Mouse (Mus musculus) retina, postnatal 1 day (tissue): ENCODE measurements around the gene Txnrd2.
A peak's percentile ranks its signal among the peaks of the same experiment; 100 is the strongest.

Source experiments
- DNase-seq: peaks from one replicate; pipeline ENCODE4 v3.0.0-alpha.2; 2012

Gene Txnrd2

DNA sequence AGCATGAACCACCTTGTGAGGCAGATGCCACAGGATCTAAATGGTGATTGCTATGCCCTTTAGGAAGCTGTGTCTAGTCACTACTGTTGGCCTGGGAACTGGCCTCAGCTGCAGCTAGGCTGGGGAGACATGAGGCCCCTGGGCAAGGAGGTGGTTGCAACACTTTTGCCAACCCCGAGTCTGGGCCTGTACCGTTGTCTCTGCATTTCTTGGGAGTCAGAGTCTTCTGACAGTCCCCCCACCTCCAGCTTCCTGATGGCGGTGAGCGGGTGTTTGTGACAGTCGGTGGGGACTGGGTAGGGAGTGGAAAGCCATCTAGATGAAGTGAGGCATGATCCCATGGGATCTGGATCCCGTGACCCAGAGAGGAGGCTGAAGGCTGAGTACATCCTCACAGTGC is 29.2 kb downstream of the Txnrd2 start:
- no peak for DNase-seq

DNA sequence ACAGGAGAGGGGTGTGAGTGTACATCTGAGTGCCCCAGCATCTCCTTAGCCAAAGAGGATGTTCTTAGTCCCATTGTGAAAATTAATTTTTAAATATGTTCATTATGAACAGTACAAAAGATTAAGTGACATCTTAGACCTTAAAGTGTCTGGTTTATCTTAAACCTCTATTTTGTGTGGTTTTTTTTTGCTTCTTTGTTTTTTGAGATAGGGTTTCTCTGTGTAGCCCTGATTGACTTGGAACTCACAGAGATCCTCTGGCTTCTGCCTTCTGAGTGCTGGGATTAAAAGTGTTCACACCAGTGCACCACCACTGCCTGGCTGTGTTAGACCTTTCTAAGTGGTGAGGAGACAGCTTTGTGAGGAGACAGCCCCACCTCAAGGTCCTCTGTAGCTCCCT is 32.5 kb downstream of the Txnrd2 start:
- DNase-seq, result no peak

DNA sequence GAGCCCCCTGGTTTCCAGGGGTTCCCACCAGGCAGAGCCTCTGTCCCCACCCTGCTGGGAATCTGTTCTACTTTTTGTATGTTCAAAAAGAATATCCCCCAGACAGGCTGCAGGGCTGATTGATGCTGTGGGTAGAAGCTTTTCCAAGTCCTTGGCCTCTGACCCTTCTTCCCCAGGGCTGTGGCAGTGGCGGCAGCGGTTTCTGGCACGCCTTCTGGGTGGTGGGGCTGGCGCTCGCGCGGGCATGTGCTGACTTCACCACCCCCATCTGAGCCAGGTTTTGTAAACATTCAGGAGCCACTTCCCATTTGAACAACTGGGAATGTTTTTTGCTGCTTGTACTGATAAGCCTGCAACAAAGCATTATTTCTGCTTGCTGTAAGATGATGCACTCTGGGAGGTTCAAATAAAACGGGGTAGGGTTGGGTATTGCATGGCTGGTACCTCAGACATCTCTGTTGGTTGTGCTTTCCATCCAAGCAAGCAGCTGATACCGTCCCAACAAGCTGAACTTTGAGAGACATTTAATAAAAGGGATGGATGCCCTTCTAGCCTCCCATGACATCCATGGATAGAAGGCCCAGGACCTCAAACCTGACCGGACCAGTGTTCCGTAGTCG is 33.3 kb downstream of the Txnrd2 start:
- DNase-seq, result peak; percentile 35

DNA sequence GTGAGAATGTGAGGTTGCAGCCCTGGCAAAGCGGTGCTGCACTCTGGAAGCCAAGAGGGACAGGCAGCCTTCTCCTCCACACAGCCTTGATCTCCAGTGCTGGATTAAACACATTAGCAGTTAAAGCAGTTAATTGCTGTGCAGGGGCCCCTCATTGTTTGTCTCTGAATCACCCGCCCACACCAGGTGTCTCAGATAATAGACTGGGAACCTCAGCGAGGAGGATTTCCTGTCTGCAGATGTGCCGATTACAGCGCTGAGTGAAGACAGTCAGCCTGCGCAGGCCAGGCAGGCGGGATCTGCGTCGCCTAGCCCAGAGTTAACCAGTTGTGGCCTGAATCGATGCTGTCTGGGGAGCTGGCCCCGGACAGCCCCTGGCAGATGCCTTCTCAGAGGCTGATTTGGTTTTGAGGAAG is 33.8 kb downstream of the Txnrd2 start:
- peak; percentile 86 for DNase-seq

DNA sequence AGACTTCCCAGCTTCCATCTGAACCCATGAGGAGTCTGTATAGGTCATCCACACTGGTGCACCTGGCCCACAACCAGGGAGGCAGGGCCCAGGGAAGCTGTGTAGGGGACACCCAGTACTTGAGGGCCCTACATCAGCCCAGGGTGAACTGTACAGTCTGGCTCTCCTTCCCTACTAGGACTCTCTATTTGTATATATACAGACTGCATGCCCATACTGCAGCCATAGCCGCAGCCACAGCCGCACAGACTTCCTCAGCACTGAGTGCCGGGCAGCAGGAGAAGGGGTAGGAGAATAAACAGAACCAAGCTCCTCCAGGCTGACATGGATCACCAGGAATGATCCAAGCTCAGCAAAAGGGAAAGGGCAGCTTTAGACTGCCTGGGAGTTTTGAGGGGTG is 34.6 kb downstream of the Txnrd2 start:
- DNase-seq, result no peak

DNA sequence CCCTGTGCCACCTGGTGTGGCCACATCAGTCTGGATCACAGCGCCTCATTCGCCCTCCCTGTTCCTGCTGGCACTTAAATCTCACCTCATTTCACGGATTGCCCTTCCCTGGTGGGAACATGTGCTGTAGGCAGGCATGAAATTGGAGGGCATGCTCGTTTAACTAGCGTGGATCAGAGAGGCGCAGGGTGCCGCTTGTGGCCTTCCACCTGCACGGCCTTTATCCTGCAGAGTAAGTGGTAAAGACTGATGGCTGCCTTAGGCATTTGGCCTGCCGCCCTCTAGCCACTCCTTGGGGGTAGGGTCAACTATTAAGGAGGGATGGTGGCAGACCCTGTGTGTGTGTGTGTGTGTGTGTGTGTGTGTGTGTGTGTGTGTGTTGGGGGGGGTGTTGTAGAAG is 35.8 kb downstream of the Txnrd2 start:
- DNase-seq, result no peak

DNA sequence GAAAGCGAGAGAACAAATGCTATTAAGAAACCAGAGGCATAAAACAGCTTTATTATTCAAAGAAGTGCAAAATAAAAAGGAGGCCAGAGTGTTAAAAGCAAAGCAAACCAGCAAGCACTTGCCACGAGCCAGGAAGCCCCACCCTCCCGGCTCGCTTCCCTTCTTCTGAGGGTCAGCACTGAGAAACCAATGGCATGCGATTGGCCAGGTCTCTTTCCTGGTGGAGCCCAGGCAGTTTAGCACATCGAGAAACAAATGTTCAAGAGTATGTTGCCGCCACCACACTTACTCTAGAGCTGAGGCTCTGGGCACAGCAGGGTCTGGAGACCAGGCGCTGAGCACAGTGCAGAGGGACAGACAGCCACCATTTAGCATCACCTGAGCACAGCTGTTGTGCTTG is 36.4 kb downstream of the Txnrd2 start:
- no peak for DNase-seq

DNA sequence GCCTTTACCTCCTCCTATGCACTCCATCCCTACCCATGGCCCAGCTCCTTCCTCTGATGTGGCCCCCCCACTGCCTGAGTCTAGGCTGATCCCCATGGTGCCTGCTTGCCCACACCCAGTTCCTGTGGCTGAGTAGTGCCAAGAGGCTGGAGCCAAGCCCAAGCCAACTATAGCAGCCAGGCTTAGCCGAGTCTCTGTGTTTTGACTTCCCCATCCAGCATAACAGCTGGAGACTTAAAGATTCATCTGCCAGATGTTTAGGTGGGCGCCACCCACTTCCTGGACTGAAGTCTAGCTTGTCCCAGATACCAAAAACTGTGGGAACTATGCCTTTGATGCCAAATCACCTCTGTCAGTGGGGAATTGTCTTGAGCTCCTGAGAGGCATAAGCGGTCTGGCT is 38.1 kb downstream of the Txnrd2 start:
- no peak for DNase-seq

DNA sequence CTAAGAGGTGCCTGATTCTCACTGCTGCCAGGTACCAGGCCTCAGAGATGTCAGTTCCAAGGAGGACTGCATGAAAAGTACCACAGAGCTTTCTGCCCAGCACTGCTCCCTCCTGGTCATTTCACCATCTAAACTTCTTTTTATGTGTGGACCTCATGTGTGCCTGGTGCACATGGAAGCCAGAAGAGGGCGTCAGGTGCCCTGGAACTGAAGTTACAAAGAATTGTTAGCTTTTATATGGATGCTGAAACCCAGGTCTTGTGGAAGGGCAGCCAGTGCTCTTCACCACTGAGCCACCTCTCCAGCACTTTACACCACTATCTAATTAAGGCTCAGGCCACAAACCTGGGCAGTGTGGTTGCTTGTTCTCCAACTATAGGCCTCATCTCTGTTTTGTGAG is 44.6 kb downstream of the Txnrd2 start:
- no peak for DNase-seq

DNA sequence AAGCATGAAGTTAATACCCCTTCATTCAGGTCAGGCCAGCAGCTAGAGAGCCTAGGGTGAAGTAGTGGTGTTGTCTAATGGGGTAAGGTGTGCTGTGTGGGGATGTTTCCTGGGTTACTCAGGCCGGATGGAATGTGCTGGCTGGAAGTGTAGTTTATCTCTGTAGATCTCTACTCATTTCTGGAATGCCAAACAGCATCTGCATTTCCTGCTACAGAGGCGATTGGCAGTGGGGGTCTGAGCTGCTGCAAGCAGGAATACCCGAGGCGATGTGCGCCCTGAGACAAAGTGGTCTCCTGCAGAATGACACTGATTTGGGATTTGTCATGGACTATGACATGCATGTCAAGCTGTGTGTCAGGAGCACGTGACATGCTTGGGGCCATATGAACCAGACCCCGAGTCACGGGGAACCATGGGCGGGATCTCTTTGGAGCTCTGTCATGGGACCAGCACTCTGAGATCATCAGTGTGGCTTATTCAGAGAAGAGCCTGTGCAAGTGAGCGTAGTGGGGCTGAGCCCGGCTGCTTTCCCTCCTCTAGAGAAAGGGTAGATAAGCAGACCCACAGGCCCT is 45.3 kb downstream of the Txnrd2 start:
- DNase-seq, result peak; percentile 47

DNA sequence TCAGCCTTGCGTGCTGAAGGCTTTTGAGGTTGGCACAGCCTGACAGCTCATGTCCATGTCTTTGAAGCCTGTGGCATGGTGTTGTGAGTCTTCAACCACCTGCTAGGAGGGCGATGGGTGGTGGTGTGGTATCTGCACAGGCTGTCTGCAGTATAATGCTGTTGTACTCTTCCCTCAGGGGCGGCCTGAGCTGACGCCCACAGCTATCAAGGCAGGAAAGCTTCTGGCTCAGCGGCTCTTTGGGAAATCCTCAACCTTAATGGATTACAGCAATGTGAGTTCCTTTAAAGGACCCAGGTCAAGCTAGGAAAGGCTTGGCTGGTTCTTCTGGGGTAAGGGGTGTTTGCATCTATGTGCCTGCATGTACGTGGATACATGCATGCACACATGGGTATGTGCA is 45.8 kb downstream of the Txnrd2 start:
- no peak for DNase-seq

DNA sequence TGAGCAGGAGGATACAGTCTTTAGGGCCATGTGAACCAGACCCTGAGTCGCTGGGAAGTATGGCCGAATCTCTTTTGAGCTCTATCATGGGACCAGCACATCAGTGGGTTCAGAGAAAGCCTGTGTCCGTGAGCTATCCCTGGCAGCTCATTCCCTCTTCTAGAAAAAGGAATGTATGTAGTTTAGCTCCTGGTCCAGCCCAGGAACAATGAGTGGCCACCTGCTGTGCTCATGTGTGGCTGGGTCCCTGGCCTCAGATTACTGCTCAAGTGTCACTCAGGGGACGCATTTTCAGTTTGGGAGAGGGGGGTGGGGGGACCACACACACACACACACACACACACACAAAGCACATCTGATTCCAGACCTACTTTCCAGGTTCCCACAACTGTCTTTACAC is 46.2 kb downstream of the Txnrd2 start:
- DNase-seq, result peak; percentile 64

DNA sequence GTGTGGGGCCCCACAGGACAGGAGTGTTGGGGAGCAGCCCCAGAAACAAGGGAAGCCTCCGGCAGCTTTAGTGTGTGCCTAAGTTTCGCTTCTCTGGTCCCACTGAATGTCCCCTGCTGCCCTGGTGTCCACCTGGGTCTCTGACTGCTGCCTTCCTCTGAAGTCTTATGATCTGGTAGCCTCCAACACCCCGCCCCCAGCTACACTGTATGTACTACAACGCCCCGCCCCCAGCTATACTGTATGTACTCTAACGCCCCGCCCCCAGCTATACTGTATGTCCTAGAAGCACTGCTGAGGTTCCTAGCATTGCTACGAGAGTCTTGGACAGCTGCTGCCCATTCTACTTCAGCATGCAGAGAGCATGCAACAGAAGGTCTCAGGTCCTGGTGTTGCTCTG is 46.8 kb downstream of the Txnrd2 start:
- DNase-seq, result no peak

DNA sequence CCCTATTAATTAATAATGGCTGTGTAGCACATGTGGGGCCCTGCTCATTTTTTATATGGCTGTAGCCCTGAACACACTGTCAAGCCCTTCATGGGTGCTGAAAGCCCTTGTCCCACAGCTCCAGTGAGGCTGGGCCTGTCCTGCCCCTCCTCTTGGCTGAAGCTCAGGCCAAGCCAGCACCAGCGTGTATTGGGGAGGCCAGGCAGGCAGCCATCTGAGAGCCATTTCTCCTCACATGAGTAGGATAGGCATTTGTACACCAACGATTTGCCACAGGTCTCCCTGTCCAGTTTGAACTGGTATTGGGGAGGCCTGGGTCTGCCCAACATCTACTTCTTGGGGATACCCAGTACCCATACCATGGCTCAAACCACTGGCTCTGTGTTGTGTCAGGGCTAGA is 47.8 kb downstream of the Txnrd2 start:
- no peak for DNase-seq

DNA sequence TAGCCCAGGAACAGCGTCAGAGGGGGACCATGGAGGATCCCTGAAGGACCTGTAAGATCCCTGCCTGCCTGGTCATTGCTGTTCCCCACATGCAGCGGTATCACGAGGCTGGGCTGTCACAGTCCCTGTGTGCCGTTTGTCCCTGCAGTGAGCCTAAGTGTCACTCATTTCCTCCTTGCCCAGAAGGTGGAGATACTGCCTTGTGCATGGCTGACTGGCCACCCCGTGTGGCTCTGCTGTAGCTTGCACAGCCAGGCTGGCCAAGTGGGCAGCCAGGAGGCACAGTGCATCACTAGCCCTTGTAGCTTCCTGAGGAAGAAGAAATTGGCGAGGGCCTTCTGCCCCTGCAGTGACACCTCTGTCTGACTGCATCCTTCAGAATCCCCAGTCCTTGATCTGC is 51.8 kb downstream of the Txnrd2 start:
- peak; percentile 31 for DNase-seq

DNA sequence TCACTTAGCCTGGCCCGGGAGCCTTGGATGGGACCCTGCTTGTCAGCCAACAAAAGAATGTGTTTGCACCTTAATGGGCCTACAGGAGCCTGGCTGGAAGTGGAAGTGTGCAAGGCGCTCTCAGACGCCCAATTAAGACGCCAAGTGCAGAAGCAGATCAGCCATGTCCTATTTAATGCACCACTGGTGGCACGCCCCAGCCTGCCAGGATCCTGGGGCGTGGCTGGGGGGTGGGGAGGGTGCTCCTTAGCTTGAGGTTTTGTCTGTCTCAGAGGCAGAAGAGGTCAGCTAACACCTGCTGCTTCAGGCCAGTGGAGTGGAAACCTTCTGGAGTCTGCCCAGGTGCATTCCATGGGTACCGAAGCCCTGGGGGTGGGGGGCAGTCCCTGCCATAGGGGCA is 53.5 kb downstream of the Txnrd2 start:
- peak; percentile 72 for DNase-seq

DNA sequence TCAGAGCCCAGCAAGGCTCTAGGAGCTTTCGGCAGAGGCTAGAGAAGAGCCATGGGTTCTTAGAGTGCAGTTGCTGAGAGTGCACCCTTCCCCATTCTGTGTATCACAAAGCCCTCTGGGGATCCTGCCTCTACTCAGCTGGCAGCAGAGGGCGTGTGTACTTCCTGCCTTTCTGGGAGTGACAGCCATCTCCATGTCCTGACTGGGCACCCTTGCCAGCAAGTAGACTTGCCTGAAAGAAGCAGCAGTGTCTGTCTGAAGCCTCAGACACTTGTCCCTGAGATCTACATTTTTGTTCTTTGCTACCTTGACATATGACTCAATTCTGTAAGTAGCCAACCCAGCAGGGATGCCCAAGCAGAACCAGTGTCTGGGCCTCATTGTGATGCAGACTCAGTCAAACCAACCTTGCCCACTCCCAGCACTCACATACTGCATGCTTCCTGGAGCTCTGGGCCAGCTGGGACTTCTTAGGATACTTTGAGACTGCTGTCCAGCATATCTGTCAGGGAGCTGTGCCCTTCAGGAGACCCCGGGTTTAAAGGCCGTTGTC is 54.8 kb downstream of the Txnrd2 start:
- DNase-seq, result no peak

DNA sequence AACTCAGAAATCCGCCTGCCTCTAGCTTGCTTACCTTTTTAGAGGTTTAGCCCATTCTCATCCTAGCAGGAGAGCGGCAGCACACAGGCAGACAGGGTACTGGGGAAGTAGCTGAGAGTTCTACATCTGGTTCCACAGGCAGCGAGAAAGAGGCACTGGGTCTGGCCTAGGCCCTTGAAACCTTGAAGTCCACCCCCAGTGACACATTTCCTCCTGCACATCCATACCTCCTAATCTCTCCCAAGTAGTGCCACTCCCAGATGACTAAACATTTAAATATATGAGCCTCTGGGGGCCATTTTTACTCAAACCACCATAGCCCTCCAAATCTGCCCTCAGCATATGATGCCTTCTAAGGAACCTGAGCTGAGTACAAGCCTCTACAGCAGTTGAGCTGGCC is 56.2 kb downstream of the Txnrd2 start:
- DNase-seq, result no peak

DNA sequence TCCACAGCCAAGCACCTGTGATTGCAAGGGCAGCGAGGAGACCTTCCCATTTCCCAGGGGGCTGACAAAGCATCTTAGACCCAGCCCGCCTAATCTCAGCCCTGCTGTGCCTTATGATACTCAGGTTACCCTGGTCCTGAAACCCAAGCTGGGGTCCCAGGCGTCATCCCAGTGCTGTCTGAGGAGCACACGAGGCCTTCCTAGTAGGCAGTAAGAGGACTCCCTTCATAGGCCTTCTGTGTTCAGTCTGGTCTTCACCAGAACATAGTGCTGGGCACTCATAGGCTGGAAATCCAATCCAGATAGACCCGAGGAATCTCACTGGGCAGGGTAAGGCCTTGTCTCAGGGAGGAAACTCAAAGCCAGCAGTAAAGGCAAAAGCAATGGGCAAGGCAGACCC is 57.7 kb downstream of the Txnrd2 start:
- no peak for DNase-seq

DNA sequence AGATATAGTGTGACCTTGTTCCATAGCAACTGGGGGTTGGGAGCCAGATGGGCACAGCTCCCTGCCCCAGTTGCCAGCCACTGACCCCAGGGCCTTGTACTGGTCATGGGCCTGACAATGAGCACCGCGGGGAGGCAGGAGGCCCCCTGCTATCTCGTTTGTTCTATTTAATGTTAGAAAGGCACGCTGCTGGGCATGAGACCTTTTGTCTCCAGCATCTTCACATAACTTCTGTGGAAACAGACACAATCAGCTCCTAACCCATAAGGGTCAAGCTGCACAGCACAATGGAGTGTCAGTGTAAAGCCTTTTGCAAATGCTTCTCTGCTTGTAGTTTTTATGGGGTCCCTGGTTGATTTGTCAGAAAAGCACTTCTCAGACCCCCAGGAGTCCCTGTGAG is 58.2 kb downstream of the Txnrd2 start:
- DNase-seq, result peak; percentile 66

DNA sequence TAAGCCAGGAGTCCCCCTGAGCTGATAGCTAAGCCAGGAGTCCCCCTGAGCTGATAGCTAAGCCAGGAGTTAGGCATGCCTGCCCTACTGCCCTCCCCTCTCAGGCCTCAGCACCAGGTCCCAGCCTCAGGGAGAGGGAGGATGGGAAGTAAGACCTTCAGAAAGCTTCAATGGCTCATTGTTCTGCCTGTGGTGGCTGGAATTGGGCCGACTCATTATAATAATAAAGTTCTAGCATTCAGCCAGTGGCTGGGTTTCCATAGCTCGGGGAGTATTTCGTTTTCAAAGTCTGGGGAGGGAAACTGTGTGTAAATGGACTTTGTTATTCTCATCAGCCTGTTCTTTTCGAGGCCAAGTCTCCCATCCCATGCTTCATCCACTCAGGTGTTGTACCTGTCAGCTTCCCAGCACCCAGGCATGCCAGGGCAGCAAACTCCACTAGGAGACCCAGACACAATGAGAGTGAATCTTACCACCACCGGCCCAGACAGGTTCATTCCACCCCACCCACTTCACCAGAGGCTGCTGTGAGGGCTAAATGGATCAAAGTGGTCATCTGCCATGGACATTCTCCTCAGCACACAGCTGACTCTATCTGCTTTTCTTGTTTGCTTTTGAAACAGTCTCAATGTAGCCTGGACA is 58.7 kb downstream of the Txnrd2 start:
- peak; percentile 79 for DNase-seq

DNA sequence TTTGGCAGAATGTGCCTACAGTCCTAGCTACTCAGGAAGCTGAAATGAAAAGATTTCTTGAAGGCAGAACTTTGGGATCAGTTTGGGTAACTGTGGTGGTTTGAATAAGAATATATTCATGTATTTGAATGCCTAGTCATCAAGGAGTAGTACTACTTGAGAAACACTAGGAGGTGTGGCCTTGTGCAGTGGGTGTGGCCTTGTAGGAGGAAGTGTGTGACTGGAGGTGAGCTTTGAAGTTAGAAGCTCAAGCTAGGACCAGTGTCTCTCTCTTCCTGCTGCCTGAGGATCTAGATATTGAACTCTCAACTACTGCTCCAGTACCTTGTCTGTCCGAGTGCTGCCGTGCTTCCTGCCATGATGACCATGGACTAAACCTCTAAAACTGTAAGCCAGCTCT is 59.9 kb downstream of the Txnrd2 start:
- no peak for DNase-seq

DNA sequence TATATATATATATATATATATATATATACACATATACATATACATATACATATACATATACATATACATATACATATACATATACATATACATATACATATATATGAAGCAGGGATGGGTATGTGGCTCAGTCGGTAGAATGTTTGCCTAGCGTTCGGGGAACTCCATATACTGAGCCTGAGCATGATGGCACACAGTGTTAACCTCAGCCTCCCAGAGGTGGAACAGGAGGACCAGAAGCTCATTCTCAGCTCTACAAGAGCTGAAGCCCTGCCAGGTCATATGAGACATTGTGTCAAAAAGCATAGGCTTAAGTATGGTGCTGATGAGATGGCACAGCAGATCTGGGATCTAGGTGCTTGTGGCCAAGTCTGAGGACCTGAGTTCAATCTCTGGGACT is 64.1 kb downstream of the Txnrd2 start:
- no peak for DNase-seq

DNA sequence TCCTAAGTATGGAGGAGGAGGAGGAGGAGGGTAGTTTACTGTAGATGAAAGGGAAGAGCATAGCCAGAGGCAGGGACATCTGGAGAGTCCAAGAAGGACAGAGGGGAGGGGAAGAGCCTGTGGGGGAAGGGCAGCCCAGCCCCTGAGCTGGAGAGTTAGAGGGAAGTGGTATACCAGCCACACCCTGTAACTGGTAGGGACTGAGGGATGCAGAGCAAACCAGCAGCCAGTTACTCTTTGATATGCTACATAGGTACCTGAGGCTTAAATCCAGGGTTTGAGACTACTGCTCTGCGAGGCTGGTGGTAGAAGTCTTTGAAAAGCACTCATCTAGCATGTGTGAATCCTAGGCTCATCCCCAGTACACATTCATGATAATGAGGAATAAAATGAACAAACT is 64.7 kb downstream of the Txnrd2 start:
- no peak for DNase-seq
